Mouse (Mus musculus) c-Kit-negative CD71-positive TER-119-positive erythroid progenitor cells, embryonic 14.5 days (primary cell): ENCODE data around the gene Rora.

Source experiments
- DNase-seq: peaks from one replicate; pipeline ENCODE4 v3.0.0-alpha.2; 2013; ENCODE audit warnings: low read depth, low spot score

Gene Rora

DNA sequence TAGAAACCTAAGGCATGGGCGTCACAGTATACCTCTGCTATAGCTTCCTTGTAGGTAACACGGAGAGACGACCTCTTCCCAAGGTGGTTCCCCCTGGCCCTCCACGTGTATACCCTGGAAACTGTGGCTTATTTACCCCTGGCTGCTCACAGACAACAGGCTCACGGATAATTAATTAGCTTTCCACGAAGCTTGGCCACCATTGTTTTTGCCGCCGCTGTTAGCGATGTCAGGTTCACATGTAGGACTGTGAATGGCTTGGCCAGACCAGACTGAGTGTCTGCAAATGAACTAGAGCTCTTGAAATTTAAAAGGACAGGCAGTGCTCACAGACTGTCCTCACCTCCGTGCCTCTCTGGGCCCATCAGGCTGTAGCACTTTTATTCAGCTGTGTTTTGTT, 483.8 kb downstream of the Rora start:
- DNase-seq, result no peak

GRCm38 (mm10) chr9:69140144-69140543, 486.6 kb downstream of the Rora start:
- no peak for DNase-seq

DNA sequence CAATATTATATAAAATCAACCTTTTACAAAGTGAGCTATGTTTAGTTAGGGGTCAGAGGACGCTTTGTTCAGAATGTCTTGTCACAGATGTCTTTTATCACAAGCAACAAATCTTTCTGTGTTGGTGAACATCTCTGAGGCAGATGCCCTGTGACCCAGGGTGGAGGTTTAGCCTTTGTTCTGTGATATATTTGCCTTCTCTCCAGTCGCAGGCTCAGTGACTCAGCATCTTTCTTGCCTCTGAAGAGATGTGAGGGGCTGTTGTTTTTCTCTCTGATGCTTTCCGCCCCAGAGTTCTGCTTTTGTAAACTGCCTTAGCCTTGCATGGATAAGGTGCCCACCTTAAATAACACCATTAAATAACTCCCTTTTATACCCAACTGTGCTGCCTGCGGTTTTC, 488.3 kb downstream of the Rora start:
- no peak for DNase-seq

- DNase-seq, result no peak
Measured at GRCm38 (mm10) chr9:69146937-69147336, 493.4 kb downstream of the Rora start.

GRCm38 (mm10) chr9:69150224-69150623, 496.6 kb downstream of the Rora start:
- DNase-seq, result no peak

DNA sequence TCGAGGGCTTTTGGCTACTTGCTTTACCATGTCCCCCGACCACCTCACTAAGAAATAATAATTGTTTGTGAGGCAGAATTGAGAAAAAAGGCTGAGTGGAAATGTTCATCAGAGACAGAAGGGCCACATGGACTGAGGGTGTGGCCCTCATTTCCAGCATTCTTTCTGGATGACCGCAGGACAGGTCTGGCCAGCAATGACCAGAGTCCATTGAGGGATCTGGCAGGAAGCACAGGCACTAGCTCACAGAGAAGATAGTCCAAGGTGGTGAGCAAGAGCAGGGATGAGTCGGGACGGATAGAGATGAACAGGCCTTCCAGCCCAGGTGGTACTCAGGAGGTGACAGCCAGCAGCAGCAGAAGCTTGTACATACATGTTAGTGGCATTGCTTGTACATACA, 501.1 kb downstream of the Rora start:
- DNase-seq, result no peak

GRCm38 (mm10) chr9:69155836-69156595, 502.4 kb downstream of the Rora start:
- DNase-seq, result no peak

DNA sequence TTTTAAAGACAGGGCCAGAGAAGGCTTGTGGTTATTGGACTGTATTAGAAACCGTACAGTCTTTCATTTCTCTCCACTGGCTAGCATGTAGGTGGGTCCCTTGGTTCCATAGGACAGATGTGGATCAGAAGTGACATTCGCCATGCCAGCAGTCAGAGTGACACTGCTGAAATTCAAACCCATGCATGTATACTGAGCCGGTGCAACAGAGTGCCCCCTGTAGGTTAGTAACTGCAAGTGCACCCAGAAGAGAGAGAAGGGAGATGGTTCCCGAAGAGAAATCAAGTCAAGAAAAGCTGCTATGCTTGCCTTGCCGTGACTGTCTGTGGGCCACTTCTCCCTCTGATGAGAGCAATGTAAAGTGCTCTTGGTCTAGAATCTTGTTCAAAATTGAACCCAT, 507.2 kb downstream of the Rora start:
- DNase-seq, result no peak

- DNase-seq, result no peak
Measured at GRCm38 (mm10) chr9:69164653-69165052, 511.1 kb downstream of the Rora start.

GRCm38 (mm10) chr9:69165096-69165836, 511.7 kb downstream of the Rora start:
- DNase-seq, result no peak

- no peak for DNase-seq
Measured at GRCm38 (mm10) chr9:69174061-69174460, 520.5 kb downstream of the Rora start.

DNA sequence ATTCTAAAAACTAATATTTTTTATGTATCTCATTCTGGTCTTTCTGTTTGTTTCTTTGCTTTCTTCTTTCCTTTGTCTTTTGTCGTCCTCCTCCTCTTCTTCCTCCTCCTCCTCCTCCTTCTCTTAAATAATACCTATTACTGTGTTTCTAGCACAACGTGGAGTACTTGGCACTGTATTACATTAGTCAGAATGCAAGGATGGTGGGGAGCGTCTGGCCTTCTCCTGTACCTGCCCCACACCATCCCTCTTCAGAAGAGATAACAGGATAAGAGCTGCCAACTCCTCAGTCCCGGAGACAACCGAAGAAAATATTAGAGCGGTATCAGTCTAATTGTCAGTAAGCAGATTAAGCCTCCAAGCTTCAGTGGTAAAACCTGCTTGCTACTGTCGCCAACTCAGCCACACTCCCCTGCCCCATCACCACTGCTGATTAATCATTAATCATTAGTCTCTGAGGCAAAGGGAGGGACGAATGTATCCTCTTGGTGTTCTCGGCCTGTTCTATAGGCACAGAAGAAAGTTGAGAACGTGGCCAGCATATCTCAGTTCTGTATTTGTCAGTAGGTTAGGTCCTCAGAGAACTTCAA, 521.0 kb downstream of the Rora start:
- DNase-seq, result no peak

- DNase-seq, result no peak
Measured at GRCm38 (mm10) chr9:69176988-69177387, 523.4 kb downstream of the Rora start.

DNA sequence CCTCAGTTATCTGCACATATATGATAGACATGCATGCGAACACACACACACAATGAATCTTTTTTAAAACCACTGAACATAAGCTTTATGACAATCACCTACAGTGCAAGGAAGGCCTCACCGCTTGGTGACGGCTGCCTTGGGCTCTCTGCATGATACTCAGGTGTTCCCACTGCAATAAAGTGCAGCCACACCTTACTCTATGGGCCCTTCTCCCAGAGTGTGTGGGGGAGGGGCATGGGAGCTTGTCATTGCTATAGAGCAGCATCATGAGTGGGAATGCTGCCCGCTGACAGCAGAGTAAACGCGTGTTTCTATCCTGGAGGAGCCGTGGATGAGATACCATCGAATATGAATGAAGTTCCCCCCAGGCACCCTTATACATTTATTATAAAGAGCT, 525.6 kb downstream of the Rora start:
- no peak for DNase-seq

DNA sequence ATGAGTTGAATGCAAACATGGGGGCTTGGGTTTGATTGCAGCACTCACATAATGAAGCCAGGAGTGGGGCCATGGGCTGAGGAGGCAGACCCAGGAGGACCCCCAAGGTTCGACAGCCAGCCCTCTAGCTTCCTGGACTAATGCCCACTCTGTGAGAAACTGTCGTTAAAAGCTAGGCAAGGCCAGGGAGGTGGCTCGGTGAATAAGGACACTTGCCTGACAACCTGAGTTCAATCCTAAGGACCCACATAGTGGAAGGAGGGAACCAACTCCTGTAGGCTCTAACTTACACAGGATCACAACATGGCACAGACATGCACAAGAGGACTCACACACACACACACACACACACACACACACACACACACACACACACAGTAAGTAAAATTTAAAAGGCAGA, 527.4 kb downstream of the Rora start:
- no peak for DNase-seq

DNA sequence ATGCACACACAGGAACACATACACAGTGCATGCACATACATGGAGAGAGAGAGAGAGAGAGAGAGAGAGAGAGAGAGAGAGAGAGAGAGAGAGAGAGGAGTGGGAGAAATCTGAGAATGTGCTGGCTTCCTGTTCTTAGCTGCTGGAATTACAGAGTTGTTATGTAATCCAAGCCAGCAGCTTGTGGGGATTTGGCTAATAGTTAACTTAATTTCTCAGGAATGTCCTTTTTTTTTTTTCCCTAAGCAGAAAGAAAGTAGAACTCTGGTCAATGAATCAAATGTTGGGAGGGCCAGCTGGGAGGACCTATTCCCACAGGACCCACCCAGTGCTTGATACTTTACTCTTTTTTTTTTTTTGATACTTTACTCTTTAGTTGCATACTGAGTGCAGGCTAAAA, 527.8 kb downstream of the Rora start:
- no peak for DNase-seq

- DNase-seq, result no peak
Measured at GRCm38 (mm10) chr9:69183888-69184287, 530.3 kb downstream of the Rora start.

- DNase-seq, result no peak
Measured at GRCm38 (mm10) chr9:69190726-69191125, 537.1 kb downstream of the Rora start.

GRCm38 (mm10) chr9:69192446-69192845, 538.9 kb downstream of the Rora start:
- DNase-seq, result no peak

- no peak for DNase-seq
Measured at GRCm38 (mm10) chr9:69194638-69195605, 541.3 kb downstream of the Rora start.

DNA sequence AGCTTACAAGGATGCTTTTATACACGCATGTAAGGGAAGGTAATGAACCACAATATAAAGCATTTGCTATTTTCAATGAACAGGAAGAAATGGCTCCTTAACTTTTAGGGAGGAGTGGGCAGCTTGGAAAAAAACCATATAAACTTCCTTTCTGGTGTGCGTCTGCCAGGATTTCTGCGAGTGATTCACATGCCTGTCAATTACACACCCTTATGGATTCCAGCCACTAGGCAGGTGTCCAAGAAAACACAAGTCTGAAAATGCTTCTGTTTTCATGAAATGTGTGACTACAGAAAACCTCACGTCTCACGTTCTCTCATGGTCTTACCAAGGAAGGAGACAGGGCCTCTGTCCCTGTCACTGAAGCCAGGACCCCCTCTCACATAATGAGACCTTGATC, 560.2 kb downstream of the Rora start:
- no peak for DNase-seq

DNA sequence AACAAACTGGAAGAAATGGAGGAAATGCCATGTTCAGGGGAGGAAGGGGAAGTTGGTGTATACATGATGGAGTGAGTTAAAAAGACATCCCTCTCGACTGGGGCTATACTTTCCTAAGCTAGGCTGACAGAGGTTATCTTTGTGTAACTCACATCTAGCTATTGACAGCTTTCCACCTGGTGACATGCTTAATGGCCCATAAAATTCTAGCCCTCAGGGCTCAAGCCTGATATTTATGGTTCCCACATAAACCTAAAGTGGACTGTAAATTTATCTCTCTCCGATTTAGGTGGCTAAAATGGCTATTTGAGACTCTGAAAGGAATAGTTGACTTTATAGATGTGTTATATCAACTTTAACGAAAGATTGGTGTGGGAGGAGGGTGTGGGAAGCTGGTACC, 571.3 kb downstream of the Rora start:
- DNase-seq, result no peak
